Mouse (Mus musculus) hindbrain, embryonic 10.5 days (tissue): ENCODE results near the gene Hist1h2bf. TPM values are rescaled to one million over a fixed set of nuclear protein-coding genes. Genes with fewer than 3 reads are reported as not detected.
"Not testable (repeated sequence)": the region's sequence is repeated elsewhere in the genome, so short reads cannot be mapped to it uniquely, and the experiment has no call there.

Experiments used
- DNase-seq: peaks from one replicate; pipeline ENCODE4 v3.0.0-alpha.2; 2017; ENCODE audit warnings: low spot score
- H3K27ac ChIP-seq: fragments of 300-500 bp; sonication (generic); 2 replicates; pipeline ENCODE4 v1.5.1; 2016; ENCODE audit warnings: mild to moderate bottlenecking, moderate library complexity
- H3K27me3 ChIP-seq: fragments of 300-500 bp; sonication (generic); 2 replicates; pipeline ENCODE4 v1.6.1; 2016; ENCODE audit warnings: mild to moderate bottlenecking; ENCODE audit not compliant: poor library complexity, insufficient read depth, severe bottlenecking
- H3K36me3 ChIP-seq: fragments of 300-500 bp; sonication (generic); 2 replicates; pipeline ENCODE4 v1.6.1; 2016; ENCODE audit warnings: mild to moderate bottlenecking, moderate library complexity
- H3K4me1 ChIP-seq: fragments of 300-500 bp; sonication (generic); replicated peaks from 2 replicates; pipeline ENCODE4 v1.6.1; 2016; ENCODE audit warnings: mild to moderate bottlenecking
- H3K4me3 ChIP-seq: fragments of 300-500 bp; sonication (generic); 2 replicates; pipeline ENCODE4 v1.5.1; 2016; ENCODE audit warnings: mild to moderate bottlenecking, moderate library complexity
- H3K9me3 ChIP-seq: fragments of 300-500 bp; sonication (generic); 2 replicates; pipeline ENCODE4 v1.6.1; 2016; ENCODE audit warnings: mild to moderate bottlenecking, moderate library complexity
- WGBS: fragments of 180-500 bp; shearing (Covaris S2); methylation state at CpG from one replicate; pipeline ENCODE4 v1.1.7; 2016; 5-methylcytosine and 5-hydroxymethylcytosine counted together
- polyA plus RNA-seq: library from polyadenylated mRNA; unstranded; fragments of >200 nt; fragmentation: Nextera tagmentation; extraction: Ambion mirVana; gene quantifications from 2 replicates; pipeline ENCODE4 v1.2.1, GENCODE M21; 2016

Hist1h2bf gene
- polyA plus RNA-seq, 1 experiment from 2014 or later = 5.1 TPM

- Histone ChIP-seq H3K4me1 (peaks cover 38% of the 10 kb centered on the region), H3K27ac (peak overlapping the region; percentile 91), H3K4me3 (peak overlapping the region; percentile 56)
- DNase-seq, H3K27me3 ChIP-seq, H3K9me3 ChIP-seq, H3K36me3 ChIP-seq: not testable (repeated sequence)
- WGBS = 8% methylated on average over 20 of the region's 20 CpGs
Measured at GRCm38 (mm10) chr13:23573034-23573897, 730 bp downstream of the Hist1h2bf start.

GRCm38 (mm10) chr13:23572218-23573033, 1.6 kb downstream of the Hist1h2bf start:
- DNase-seq = no peak
- Histone ChIP-seq H3K36me3 (no peaks in the 10 kb centered on the region), H3K9me3 (no peaks in the 10 kb centered on the region), H3K27ac (peak overlapping the region; percentile 91), H3K4me3 (peak overlapping the region; percentile 56), H3K27me3 (no peaks in the 10 kb centered on the region), H3K4me1 (peaks cover 38% of the 10 kb centered on the region)
- 45% methylated on average over 2 of the region's 2 CpGs for WGBS

GRCm38 (mm10) chr13:23571504-23572217, 2.3 kb downstream of the Hist1h2bf start:
- WGBS = under 1% methylated on average over 16 of the region's 34 CpGs
- DNase-seq, H3K36me3 ChIP-seq, H3K27me3 ChIP-seq, H3K9me3 ChIP-seq: not testable (repeated sequence)
- peak overlapping the region; percentile 56 for H3K4me3 ChIP-seq
- peaks cover 30% of the 10 kb centered on the region for H3K4me1 ChIP-seq
- peak overlapping the region; percentile 98 for H3K27ac ChIP-seq

GRCm38 (mm10) chr13:23571022-23571503, 2.9 kb downstream of the Hist1h2bf start, which contains the start of the genes Hist1h2ae and Hist1h2bg:
TSS of gene Hist1h2ae (minus strand) at chr13:23571220.
TSS of gene Hist1h2bg (plus strand) at chr13:23571396.
- peak; percentile 74 for DNase-seq
- H3K27me3 ChIP-seq = no peaks in the 10 kb centered on the region
- peak within 1 kb of the TSS; percentile 56 for H3K4me3 ChIP-seq
- no peaks in the 10 kb centered on the region for H3K9me3 ChIP-seq
- H3K27ac ChIP-seq = peak within 1 kb of the TSS; percentile 98
- H3K4me1 ChIP-seq = peaks cover 24% of the 10 kb centered on the region
- H3K36me3 ChIP-seq = no peaks in the 10 kb centered on the region
- WGBS = under 1% methylated on average over 18 of the region's 18 CpGs

DNA sequence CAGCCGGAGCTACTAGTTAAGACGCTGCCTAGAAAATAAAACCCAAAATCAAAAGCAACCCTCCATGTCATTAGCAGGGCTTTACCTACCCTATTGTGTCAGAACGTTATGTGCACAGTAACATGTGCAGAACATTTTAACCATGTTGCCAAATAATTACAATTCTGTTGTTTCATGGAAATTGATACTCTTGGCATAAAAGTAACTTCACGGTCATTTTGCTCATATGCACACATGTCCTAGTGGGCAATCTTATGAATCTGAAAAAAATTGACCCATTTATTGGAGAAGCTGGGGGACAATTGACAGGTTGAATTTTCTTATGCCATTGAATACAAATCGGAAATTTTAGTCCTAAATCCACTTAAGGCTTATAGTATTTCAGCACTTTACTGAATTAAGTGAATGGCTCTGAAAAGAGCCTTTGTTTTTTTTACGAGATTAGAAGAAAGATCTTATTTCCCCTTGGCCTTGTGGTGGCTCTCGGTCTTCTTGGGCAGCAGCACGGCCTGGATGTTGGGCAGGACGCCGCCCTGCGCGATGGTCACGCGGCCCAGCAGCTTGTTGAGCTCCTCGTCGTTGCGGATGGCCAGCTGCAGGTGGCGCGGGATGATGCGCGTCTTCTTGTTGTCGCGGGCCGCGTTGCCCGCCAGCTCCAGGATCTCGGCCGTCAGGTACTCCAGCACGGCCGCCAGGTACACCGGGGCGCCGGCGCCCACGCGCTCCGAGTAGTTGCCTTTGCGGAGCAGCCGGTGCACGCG, 3.6 kb downstream of the Hist1h2bf start:
- not testable (repeated sequence) for H3K36me3 ChIP-seq, H3K9me3 ChIP-seq, DNase-seq, H3K27me3 ChIP-seq
- Histone ChIP-seq H3K4me3 (peak overlapping the region; percentile 56), H3K4me1 (peaks cover 22% of the 10 kb centered on the region), H3K27ac (peak overlapping the region; percentile 98)
- WGBS = 2% methylated on average over 29 of the region's 41 CpGs

GRCm38 (mm10) chr13:23564482-23564881, 9.5 kb downstream of the Hist1h2bf start:
- Histone ChIP-seq H3K9me3 (no peaks in the 10 kb centered on the region), H3K36me3 (no peaks in the 10 kb centered on the region), H3K27me3 (no peaks in the 10 kb centered on the region), H3K4me3 (no peak overlapping the region), H3K4me1 (0 out of 2 replicates have a peak, but pooled peaks cover 5% of the 10 kb centered on the region), H3K27ac (peak overlapping the region; percentile 98)
- no peak for DNase-seq
- 78% methylated on average over 2 of the region's 2 CpGs for WGBS

DNA sequence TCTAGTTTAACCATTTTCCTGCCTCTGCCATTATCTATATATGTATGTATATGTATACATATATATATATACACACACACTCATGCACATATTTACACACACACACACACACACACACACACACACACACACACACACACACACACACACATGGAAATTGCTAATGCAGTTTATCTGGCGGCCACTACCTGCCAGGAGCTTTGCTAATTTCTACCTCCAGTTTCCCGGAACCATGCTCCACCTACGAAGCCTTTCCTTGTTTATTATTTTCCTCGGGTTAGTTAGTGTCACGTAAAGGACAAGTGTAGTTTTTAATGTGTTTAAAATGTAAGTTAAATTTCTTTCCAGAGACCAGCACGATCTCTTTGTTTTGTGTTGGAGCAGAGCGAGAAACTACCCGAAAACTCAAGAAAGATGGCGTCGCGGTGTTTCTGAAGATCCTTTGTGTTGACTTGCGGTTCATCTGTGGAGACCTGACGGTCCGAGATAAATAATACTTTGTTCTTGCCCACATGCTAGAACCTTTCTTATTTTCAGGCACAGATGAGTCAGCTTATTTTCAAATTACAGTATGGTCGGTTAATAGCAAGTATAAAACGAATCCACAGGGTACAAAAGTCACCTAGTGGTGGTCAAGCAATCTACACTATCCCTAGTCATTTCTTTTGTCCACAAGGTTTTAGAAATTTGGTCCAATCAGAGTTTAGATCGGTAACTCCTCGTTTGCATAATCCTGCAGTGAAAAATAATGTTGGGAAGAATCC, 11.1 kb downstream of the Hist1h2bf start:
- Histone ChIP-seq H3K4me1 (0 out of 2 replicates have a peak, but pooled peaks cover 5% of the 10 kb centered on the region), H3K9me3 (no peaks in the 10 kb centered on the region), H3K4me3 (peak overlapping the region; percentile 54), H3K36me3 (no peaks in the 10 kb centered on the region), H3K27ac (peak overlapping the region; percentile 98), H3K27me3 (no peaks in the 10 kb centered on the region)
- DNase-seq = peak; percentile 47
- 4% methylated on average over 18 of the region's 18 CpGs for WGBS

DNA sequence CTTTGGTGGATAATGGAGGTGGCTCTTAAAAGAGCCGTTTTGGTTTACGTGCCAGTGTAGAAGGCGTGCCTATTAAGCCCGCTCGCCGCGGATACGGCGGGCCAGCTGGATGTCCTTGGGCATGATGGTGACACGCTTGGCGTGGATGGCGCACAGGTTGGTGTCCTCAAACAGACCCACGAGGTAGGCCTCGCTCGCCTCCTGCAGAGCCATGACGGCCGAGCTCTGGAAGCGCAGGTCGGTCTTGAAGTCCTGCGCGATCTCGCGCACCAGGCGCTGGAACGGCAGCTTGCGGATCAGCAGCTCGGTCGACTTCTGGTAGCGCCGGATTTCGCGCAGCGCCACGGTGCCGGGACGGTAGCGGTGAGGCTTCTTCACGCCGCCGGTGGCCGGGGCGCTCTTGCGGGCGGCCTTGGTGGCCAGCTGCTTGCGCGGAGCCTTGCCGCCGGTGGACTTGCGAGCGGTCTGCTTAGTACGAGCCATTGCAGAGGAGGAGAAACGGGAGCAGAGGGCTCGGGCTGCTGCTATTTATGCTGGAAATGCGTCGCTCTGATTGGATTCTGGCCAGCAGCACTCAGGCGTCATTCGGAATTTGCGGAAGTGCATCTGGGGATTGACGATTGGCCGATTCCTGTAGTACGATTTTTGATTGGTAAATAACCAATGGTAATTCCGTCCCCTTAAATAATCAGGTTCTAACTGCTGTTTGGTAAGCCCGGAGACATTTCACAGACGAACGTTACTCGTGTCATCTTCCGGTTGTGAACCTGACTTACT, 11.9 kb downstream of the Hist1h2bf start, which contains the start of gene Hist1h3e:
Gene Hist1h3e, minus strand, starts transcription at position 487 of the 777 bp plus-strand sequence.
- not testable (repeated sequence) for H3K36me3 ChIP-seq, H3K4me1 ChIP-seq, H3K9me3 ChIP-seq, H3K27me3 ChIP-seq
- peak within 1 kb of the TSS; percentile 98 for H3K27ac ChIP-seq
- H3K4me3 ChIP-seq = peak within 1 kb of the TSS; percentile 54
- DNase-seq = peak; percentile 93
- under 1% methylated on average over 67 of the region's 67 CpGs for WGBS

DNA sequence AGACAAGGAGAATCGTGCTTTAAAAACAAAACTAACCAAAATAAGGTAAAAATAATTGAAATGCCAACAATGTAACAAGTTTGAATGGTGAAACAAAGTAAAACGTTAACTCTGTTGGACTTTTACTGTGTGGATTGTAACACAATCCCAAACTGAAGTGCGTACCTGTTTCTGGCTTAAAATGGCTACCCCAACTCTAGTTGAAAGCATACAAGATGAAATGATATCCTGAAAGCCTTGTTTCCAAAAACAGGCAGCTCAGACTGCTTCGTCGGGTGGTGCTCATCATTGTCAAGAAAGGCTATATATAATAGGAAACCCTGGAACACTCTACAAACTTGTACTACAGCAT, 12.5 kb downstream of the Hist1h2bf start:
- 1% methylated on average over 2 of the region's 5 CpGs for WGBS
- H3K9me3 ChIP-seq, H3K27me3 ChIP-seq, H3K4me1 ChIP-seq, DNase-seq, H3K36me3 ChIP-seq: not testable (repeated sequence)
- Histone ChIP-seq H3K4me3 (peak overlapping the region; percentile 54), H3K27ac (peak overlapping the region; percentile 98; the same call in 1 of the 2 replicates)

- not testable (repeated sequence) for H3K27me3 ChIP-seq, H3K36me3 ChIP-seq, H3K9me3 ChIP-seq, H3K4me1 ChIP-seq, DNase-seq
- peak overlapping the region; percentile 74 for H3K27ac ChIP-seq
- WGBS = 23% methylated on average over 2 of the region's 2 CpGs
- H3K4me3 ChIP-seq = peak overlapping the region; percentile 21; the same call in 1 of the 2 replicates
Measured at GRCm38 (mm10) chr13:23560699-23561098, 13.3 kb downstream of the Hist1h2bf start.

DNA sequence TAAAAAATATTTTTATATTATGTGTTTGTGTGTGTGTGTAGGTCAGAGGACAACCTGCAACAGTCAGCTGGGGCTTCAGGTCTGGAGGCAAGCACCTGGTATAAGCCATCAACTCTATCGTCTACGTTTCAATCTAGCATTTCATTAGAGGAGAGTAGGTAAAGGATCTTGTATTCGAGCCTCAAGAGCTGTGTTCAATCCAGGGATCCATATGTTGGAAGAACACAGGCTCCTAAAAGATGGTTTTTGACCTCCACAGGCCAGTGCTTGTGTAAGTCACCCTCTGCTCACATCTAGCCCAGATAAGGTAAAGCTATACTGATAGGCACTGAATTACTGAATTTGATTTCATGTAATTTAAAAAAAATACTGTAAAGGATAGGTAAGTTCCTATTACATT, 17.1 kb downstream of the Hist1h2bf start:
- no peaks in the 10 kb centered on the region for H3K36me3 ChIP-seq
- 73% methylated on average over 3 of the region's 3 CpGs for WGBS
- DNase-seq = no peak
- H3K27me3 ChIP-seq = no peaks in the 10 kb centered on the region
- H3K27ac ChIP-seq = peak overlapping the region; percentile 98
- H3K4me3 ChIP-seq = peak overlapping the region; percentile 71; the same call in 1 of the 2 replicates
- H3K9me3 ChIP-seq = no peaks in the 10 kb centered on the region
- H3K4me1 ChIP-seq = peaks cover 10% of the 10 kb centered on the region
